Mouse (Mus musculus) liver, embryonic 11.5 days (tissue): Measurements from ENCODE around the gene C2cd2. TPM values are rescaled to one million over a fixed set of nuclear protein-coding genes. Genes with fewer than 3 reads are reported as not detected.

ENCODE experiments used
- ATAC-seq: fragments of 200-750 bp; cut with Nextera tagmentation; replicated peaks from 2 replicates; pipeline ENCODE4 v1.8.0; 2017; ENCODE audit warnings: moderate number of reproducible peaks, mild to moderate bottlenecking, moderate TSS enrichment, moderate library complexity; ENCODE audit not compliant: low FRiP score
- DNase-seq: peaks from one replicate; pipeline ENCODE4 v3.0.0-alpha.2; 2017; ENCODE audit warnings: low spot score
- H3K27ac ChIP-seq: fragments of 300-500 bp; sonication (generic); 2 replicates; pipeline ENCODE4 v1.5.1; 2014; ENCODE audit warnings: mild to moderate bottlenecking, low read depth, low read length, control low read depth
- H3K27me3 ChIP-seq: fragments of 300-500 bp; sonication (generic); replicated peaks from 2 replicates; pipeline ENCODE4 v1.6.1; 2014; ENCODE audit warnings: low read length, mixed read lengths; ENCODE audit not compliant: control insufficient read depth, insufficient read depth
- H3K36me3 ChIP-seq: fragments of 300-500 bp; sonication (generic); 2 replicates; pipeline ENCODE4 v1.6.1; 2014; ENCODE audit warnings: mild to moderate bottlenecking, low read length, moderate library complexity, mixed read lengths; ENCODE audit not compliant: control insufficient read depth, insufficient read depth
- H3K4me1 ChIP-seq: fragments of 300-500 bp; sonication (generic); replicated peaks from 2 replicates; pipeline ENCODE4 v1.6.1; 2014; ENCODE audit warnings: low read length, mixed read lengths; ENCODE audit not compliant: control insufficient read depth, insufficient read depth
- H3K4me2 ChIP-seq: fragments of 300-500 bp; sonication (generic); 2 replicates; pipeline ENCODE4 v1.6.1; 2014; ENCODE audit warnings: mild to moderate bottlenecking, control low read depth, moderate library complexity
- H3K4me3 ChIP-seq: fragments of 300-500 bp; sonication (generic); 2 replicates; pipeline ENCODE4 v1.5.1; 2014; ENCODE audit warnings: low read depth, low read length, control low read depth
- H3K9ac ChIP-seq: fragments of 300-500 bp; sonication (generic); 2 replicates; pipeline ENCODE4 v1.6.1; 2014; ENCODE audit warnings: low read depth, low read length, control low read depth
- H3K9me3 ChIP-seq: fragments of 300-500 bp; sonication (generic); 2 replicates; pipeline ENCODE4 v1.6.1; 2016; ENCODE audit warnings: low read length, inconsistent platforms, mixed read lengths; ENCODE audit not compliant: control insufficient read depth
- WGBS: fragments of 180-500 bp; shearing (Covaris S2); extraction: QIAGEN DNeasy Blood & Tissue Kit; methylation state at CpG from one replicate; pipeline ENCODE4 v1.1.7; 2014; 5-methylcytosine and 5-hydroxymethylcytosine counted together
- polyA plus RNA-seq: library from polyadenylated mRNA; unstranded; fragments of >200 nt; fragmentation: Nextera tagmentation; extraction: Ambion mirVana; gene quantifications from 2 replicates; pipeline ENCODE4 v1.2.1, GENCODE M21; 2014

The C2cd2 gene
- polyA plus RNA-seq, 1 experiment from 2014 or later, result 12.1 TPM

DNA sequence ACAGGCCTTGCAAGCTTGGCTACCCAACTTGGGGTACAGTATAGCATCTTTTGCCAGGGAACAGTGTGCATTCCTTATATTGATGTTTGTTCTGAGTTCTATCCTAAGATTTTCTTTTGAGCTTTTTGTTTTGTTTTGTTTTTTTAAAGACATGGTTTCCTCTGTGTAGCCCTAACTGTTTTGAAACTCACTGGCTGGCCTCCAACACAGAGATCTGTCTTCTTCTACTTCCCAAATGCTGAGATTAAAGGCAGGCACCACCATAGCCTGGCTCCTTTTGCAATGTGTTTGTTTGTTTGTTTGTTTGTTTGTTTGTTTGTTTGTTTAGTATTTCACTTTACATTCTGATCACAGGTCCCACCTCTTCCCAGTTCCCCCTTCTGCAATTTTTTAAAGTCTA is 32.2 kb downstream of the C2cd2 start:
- no peaks in the 10 kb centered on the region for H3K36me3 ChIP-seq
- H3K27ac ChIP-seq, result no peak overlapping the region
- no peak overlapping the region for H3K9ac ChIP-seq
- ATAC-seq, result no peak
- no peak for DNase-seq
- H3K4me2 ChIP-seq, result no peak overlapping the region
- H3K9me3 ChIP-seq, result no peaks in the 10 kb centered on the region
- no peaks in the 10 kb centered on the region; the same call in 1 of the 2 replicates for H3K4me1 ChIP-seq
- no peaks in the 10 kb centered on the region; the same call in 1 of the 2 replicates for H3K27me3 ChIP-seq
- H3K4me3 ChIP-seq, result no peak overlapping the region

- no peak overlapping the region for H3K27ac ChIP-seq
- H3K4me2 ChIP-seq, result no peak overlapping the region
- WGBS, result 42% methylated on average over 1 of the region's 1 CpGs
- DNase-seq (no peak), ATAC-seq (no peak)
- no peaks in the 10 kb centered on the region; the same call in 1 of the 2 replicates for H3K27me3 ChIP-seq
- H3K9me3 ChIP-seq, result no peaks in the 10 kb centered on the region
- no peaks in the 10 kb centered on the region; the same call in 1 of the 2 replicates for H3K4me1 ChIP-seq
- no peaks in the 10 kb centered on the region for H3K36me3 ChIP-seq
- no peak overlapping the region for H3K9ac ChIP-seq
- no peak overlapping the region for H3K4me3 ChIP-seq
Measured at GRCm38 (mm10) chr16:97929520-97929919, 32.9 kb downstream of the C2cd2 start.

- no peaks in the 10 kb centered on the region for H3K9me3 ChIP-seq
Measured at GRCm38 (mm10) chr16:97927331-97927938, 35.0 kb downstream of the C2cd2 start.

GRCm38 (mm10) chr16:97926381-97926780 is 36.0 kb downstream of the C2cd2 start:
- ATAC-seq (no peak), DNase-seq (no peak)
- 65% methylated on average over 9 of the region's 9 CpGs for WGBS
- no peaks in the 10 kb centered on the region for H3K36me3 ChIP-seq
- no peaks in the 10 kb centered on the region; the same call in 1 of the 2 replicates for H3K27me3 ChIP-seq
- H3K4me1 ChIP-seq, result peaks cover 2% of the 10 kb centered on the region; the same call in 1 of the 2 replicates
- no peak overlapping the region for H3K27ac ChIP-seq
- H3K4me3 ChIP-seq, result no peak overlapping the region
- H3K9me3 ChIP-seq, result no peaks in the 10 kb centered on the region
- no peak overlapping the region for H3K9ac ChIP-seq
- no peak overlapping the region for H3K4me2 ChIP-seq

More at GRCm38 (mm10) chr16:97927331-97927938, 35.0 kb downstream of the C2cd2 start:
- Histone ChIP-seq H3K4me2 (no peak overlapping the region), H3K27me3 (no peaks in the 10 kb centered on the region; the same call in 1 of the 2 replicates), H3K9ac (no peak overlapping the region), H3K4me1 (no peaks in the 10 kb centered on the region; the same call in 1 of the 2 replicates), H3K27ac (no peak overlapping the region), H3K36me3 (no peaks in the 10 kb centered on the region), H3K4me3 (no peak overlapping the region)
- no peak for ATAC-seq
- DNase-seq, result no peak
- WGBS, result 66% methylated on average over 3 of the region's 3 CpGs

DNA sequence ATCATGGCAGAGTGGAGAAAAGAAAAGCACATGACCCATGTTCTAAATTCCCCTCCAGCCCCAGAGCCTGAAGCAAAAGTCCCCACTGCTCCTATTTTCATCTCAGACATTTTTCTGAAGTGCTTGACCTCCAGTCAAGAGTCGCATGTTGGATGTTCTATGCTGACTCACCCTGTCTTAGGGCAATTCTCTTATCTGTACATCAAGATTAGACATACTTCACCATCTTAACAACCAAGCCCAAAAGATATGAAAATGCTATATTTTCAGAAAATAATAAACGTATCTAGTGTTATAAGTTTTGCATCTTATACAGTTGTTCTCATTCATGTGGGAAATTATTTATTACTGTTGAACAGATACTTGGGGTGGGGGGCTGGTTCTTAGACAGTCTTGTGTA is 36.6 kb downstream of the C2cd2 start:
- ATAC-seq, result no peak
- peaks cover 6% of the 10 kb centered on the region; the same call in 1 of the 2 replicates for H3K4me1 ChIP-seq

DNA sequence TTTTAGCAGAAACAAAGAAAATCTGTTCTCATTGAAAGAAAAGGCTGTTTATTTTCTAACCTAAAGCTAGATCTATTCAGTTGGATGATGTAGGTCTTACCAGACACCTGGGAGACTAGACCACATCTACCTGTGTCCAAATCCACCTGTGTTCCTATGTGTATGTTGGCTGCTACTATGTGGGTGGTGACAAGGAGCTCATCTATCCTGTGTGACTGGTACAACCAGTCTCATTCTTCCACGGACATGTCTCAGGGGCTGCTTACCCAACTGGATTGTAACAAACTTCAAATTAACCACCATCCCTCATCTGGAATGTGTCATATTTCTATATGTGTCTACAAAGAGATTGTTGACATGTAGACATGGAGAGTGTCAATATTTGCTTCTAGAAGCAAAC is 38.7 kb downstream of the C2cd2 start:
- Histone ChIP-seq H3K36me3 (no peaks in the 10 kb centered on the region), H3K27me3 (no peaks in the 10 kb centered on the region), H3K4me2 (no peak overlapping the region), H3K27ac (no peak overlapping the region), H3K4me1 (peaks cover 9% of the 10 kb centered on the region; the same call in 1 of the 2 replicates), H3K9me3 (no peaks in the 10 kb centered on the region), H3K4me3 (no peak overlapping the region), H3K9ac (no peak overlapping the region)
- DNase-seq, result no peak
- ATAC-seq, result no peak
- 79% methylated on average over 1 of the region's 1 CpGs for WGBS

More for the DNA sequence above, 36.6 kb downstream of the C2cd2 start:
- H3K4me3 ChIP-seq, result no peak overlapping the region
- H3K27me3 ChIP-seq, result no peaks in the 10 kb centered on the region
- H3K9ac ChIP-seq, result no peak overlapping the region
- H3K36me3 ChIP-seq, result no peaks in the 10 kb centered on the region
- no peak overlapping the region for H3K27ac ChIP-seq
- DNase-seq, result no peak
- H3K4me2 ChIP-seq, result no peak overlapping the region
- WGBS, result 73% methylated on average over 2 of the region's 2 CpGs
- no peaks in the 10 kb centered on the region for H3K9me3 ChIP-seq

- 2% methylated on average over 9 of the region's 9 CpGs for WGBS
- H3K9ac ChIP-seq, result peak overlapping the region; percentile 90
- no peaks in the 10 kb centered on the region for H3K27me3 ChIP-seq
- no peaks in the 10 kb centered on the region for H3K36me3 ChIP-seq
- no peak; the same call in 1 of the 2 replicates for ATAC-seq
- no peak overlapping the region for H3K27ac ChIP-seq
- DNase-seq, result no peak
- H3K4me3 ChIP-seq, result peak overlapping the region; percentile 91
- peaks cover 9% of the 10 kb centered on the region; the same call in 1 of the 2 replicates for H3K4me1 ChIP-seq
- H3K9me3 ChIP-seq, result no peaks in the 10 kb centered on the region
- peak overlapping the region; percentile 97 for H3K4me2 ChIP-seq
Measured at GRCm38 (mm10) chr16:97922779-97923126, 39.6 kb downstream of the C2cd2 start.

- ATAC-seq (peak; percentile 91), DNase-seq (peak; percentile 87)
- peak overlapping the region; percentile 90 for H3K9ac ChIP-seq
- peak overlapping the region; percentile 59; the same call in 1 of the 2 replicates for H3K27ac ChIP-seq
- WGBS, result under 1% methylated on average over 75 of the region's 75 CpGs
- H3K4me3 ChIP-seq, result peak overlapping the region; percentile 91
- H3K27me3 ChIP-seq, result no peaks in the 10 kb centered on the region
- H3K4me1 ChIP-seq, result peaks cover 9% of the 10 kb centered on the region; the same call in 1 of the 2 replicates
- no peaks in the 10 kb centered on the region for H3K36me3 ChIP-seq
- H3K9me3 ChIP-seq, result no peaks in the 10 kb centered on the region
- peak overlapping the region; percentile 97 for H3K4me2 ChIP-seq
Measured at GRCm38 (mm10) chr16:97921961-97922778, 40.2 kb downstream of the C2cd2 start.
